Mouse (Mus musculus) testis, adult 10 weeks (tissue): ENCODE measurements around the gene Itga4. TPM values are rescaled to one million over a fixed set of nuclear protein-coding genes. Genes with fewer than 3 reads are reported as not detected.

Experiments
- polyA plus RNA-seq: library from polyadenylated mRNA; stranded (reverse); fragments of 350-450 nt; fragmentation: Illumina TruSeq; extraction: RNeasy Lipid Tissue Mini Kit (QIAGEN cat#74804); gene quantifications from one replicate; pipeline ENCODE4 v1.2.3, GENCODE M21; 2014; ENCODE audit warnings: low read depth, low replicate concordance

The Itga4 gene
- polyA plus RNA-seq: 0.41 TPM

GRCm38 (mm10) chr2:79255192-79256000 is at the start of gene Itga4:
Gene Itga4, plus strand, starts transcription at chr2:79255426.

Other genes starting within 250 kb of the Itga4 start
- gene Neurod1, start 201.3 kb downstream of the Itga4 start, polyA plus RNA-seq: not detected
- gene Cerkl, start 201.4 kb downstream of the Itga4 start, polyA plus RNA-seq: 3.2 TPM